Mouse (Mus musculus): ENCODE measurements around the gene Itsn2.

GRCm38 (mm10) chr12:4685441-4685840, 93.0 kb downstream of the Itsn2 start:
- TF ChIP-seq CTCF (IDR thresholded peaks at IDR 0.05; ENCODE audit: insufficient read depth, low read length): no peak
- TF ChIP-seq POLR2A (IDR thresholded peaks at IDR 0.05; ENCODE audit: borderline replicate concordance, extremely low read depth, low read depth, low read length): no peak

Data from lung, adult 2 months (tissue).